Mouse (Mus musculus): ENCODE measurements at regions not wholly inside any gene's neighbourhood (a gene's known extent, or its start where the extent isn't known, plus 50 kb on each side); places are given as distances from the start of the nearest gene placed in this dataset.

DNA sequence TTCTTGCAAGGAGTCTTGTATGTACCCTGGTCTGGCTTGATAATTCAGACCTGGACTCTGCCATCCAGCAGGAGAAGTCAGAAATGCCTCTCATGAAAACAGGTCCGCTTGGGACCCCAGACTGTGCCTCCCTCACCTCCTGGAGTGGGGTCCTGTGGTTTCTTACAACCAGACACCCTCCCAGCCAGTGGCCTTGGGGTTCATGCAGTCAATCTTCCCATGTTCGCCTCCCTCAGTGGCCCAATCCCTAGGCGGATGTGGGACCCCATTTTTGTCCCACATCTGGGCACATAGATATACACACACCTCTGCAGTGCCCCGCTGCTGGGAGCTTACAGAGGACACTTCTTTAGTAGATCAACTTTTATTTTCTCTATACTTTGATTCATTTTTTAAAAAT lies 217.7 kb downstream of the Lrfn2 start:
- no peak for DNase-seq (ENCODE audit: low spot score in 2 of 2)

DNA sequence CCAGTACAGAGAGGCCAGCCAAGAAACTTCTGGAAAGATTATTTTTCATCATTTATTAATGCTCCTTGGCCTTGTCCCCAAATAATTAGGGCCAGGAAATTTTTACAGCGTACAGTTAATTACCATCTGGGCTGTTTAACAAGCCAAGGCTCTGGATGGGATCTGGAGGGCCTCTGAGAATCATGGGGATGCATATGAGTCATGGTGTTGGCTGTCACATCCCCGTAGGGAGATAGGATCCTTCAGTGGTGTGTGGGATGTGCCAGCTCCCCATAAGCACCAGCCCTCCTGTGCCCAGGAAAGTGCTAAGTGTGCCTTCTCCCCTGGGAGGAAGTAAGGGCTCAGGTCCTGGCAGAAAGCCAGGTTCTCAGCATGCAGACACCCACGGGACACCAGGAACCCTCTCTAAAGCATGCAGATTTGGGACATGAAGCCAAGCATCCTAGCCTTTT lies 218.8 kb downstream of the Lrfn2 start:
- no peak for DNase-seq (ENCODE audit: low spot score in 2 of 2)

DNA sequence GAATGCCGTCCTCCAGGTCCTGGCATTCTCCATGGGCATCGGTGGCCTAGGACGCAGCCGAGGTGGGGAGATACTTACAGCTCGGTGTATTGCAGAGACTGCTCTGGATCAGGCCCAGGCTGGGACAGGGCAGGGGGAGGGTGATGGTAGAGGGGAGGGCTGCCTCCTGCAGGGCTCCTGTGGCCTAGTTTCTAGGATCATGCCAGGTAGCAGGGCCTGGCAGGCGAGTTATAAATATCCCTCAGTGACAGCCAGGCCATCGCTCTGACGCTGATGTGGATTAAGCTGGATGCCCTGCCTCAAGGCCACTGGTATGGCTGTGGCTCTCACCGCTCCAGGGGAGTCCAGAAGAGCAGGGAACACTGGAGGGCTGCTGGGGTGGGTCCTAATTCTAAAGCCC lies 221.8 kb downstream of the Lrfn2 start:
- DNase-seq (ENCODE audit: low spot score in 2 of 2): no peak

DNA sequence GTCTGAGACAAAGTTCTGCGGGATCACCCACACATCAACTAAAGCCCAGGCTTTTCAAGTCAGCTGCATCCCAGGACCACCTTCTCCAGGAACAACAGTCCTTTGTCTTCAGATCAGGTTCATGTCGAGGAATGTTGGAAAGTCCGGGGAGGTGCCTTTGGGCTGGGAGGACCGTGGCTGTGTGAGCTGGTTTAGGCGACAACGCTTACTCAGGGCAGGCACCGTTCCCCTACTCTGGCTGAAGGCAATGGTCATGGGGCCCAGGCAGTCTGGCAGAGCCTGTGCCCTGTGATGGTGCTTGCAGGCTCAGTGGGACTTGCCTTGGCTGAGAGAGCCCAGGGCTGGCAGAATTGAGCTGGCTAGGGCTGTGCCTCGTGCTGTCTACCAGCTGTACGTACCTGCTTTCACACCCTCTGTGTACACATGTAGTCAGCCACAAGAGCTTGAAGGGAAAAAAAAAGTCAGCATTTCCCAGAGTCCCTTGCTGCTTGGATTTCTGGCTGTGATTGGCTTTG lies 222.9 kb downstream of the Lrfn2 start:
- DNase-seq (ENCODE audit: low spot score in 2 of 2): no peak

DNA sequence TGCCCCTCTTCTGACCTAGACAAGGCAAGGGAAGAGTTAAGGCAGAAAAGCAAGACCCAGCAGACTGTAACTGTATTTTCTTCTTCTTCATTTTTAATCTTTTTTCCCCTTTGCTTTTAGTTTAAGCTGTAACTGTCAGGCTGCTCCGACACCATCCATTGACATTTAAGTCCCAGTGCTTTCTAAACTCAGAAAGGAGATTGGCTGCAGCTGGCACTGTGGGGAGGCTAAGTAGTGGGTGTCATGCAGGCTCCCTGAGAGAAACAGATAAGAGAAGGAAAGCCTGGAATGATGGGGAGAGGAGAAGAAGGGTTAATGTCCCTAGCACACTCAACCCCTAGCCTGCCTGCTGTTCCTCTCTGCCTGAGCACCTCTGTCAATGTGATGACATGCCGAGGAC lies 225.4 kb downstream of the Lrfn2 start:
- no peak for DNase-seq (ENCODE audit: low spot score in 2 of 2)

DNA sequence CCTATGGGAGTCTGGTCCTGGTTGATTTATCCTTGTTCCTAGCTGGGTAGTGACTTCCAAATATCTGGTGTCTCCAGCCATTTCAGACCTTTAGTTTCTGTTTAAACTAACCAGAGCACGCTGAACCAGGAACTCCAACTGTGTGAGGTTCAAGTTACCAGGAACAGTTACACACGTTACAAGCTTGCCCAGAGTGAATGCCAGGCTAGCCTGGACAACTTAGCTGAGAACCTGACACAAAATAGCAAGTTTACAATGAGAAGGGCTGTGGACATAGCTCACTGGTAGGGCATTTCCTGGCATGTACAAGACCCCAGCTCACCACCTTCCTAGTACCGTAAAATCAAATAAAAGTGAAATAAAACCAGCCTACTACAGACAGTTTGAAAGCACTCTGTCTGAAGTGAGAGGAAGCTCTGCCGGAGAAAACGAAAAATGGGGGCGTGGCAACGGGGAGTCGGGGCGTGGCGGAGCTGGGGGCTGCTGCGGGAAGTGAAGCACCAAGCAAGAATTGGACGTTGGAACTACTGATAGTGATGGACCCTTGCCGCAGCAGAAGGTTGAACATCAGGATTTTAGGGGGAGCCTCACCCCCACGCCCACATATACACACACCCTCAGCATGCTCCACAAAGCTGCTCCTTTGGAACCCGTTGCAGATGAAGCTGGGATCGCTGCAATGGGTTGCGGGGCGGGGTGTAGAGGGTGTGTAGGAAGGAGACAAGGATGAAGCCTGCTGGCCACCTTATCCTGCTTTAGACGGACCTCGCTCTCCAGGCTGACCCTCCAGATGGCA lies 239.3 kb downstream of the Lrfn2 start:
- peak; percentile 13 to 18 for DNase-seq (ENCODE audit: low spot score in 2 of 2)

DNA sequence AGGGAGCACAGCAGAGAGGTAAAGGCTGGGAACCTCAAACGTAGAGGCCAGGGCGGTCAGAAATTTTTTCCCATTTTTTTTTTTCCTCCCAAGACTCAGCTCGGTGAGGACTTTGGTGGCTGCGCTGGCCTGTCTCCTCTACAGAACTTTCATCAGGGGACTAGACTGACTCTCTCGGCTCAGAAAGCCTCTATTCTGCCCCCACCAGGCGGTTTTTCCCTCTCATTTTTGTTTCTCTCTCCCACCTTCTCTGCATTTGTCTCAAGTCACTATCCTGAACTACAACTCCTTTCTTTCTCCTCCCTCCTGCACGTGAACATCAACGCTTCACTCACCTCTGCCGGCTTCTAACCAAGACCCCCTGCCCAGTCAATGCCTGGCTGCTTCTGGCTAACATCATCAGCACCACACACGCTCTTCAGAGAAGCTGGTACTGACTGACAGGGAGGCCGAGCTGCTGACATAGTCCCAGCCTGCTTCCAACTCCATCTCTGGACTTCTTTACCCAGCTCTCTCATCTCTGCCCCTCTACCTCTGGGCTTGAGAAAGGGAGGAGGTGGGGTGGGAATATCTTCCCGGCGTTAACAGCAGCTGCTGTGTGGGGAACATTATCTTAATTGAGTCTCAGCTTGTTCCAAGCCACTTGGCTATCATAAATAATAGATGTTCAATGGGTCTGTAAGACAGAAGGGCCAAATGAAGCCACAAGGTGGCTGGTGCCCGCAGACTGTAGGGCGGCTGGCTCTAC lies 240.0 kb downstream of the Lrfn2 start:
- DNase-seq (ENCODE audit: low spot score in 2 of 2): no peak

DNA sequence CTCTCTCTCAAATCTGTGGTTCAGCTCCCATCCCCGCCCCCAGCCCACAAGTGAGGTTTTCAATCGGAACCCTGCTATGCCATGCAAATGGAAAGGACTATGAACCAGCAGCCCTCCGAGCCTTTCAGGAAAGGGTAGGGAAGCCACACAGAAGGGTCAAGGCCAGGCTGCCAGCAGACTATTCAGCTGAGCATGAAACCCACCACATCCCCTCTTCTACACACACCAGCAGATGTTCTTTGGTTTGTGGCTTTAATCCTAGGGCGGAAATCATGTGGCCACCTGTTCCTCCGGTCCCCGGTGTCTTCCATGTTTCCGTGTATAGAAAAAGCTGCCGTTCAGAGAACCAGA lies 240.6 kb downstream of the Lrfn2 start:
- DNase-seq (ENCODE audit: low spot score in 2 of 2): no peak

DNA sequence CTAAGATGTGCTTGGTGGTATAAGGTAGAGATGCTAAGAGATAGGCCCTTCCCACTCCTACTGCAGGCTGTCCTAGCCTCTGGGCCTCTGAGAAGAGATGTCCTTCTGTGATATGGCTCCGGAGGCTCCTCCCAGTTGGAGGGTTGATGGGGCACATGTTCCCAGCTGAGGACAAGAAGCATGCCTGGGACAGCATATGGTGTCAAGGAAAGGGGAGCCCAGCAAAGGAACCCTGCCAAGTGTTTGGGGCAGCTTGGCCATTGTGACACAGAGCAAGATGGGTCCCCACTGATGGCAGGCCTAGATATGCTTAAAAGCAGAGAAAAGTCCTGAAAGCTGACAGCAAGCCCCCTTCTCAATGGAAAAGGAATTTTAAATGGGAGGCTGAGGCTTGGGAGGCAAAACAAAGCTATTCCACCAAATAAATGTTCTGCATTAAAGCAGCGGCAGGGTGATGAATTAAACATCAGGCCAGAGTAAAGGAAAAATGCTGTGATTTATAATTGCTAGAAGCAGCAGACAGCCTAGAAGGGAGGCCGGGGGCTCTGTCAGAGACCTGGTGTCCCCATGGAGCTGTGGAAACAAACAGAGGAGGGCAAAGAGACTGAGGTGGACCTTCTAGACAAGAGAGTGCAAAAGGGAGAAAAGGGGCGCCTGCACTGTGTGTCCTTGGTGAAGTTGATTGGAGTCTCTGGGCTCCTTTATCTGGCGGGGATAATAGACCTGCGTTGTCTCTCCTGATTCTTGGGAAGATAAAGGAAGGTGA lies 246.0 kb downstream of the Lrfn2 start:
- no peak for DNase-seq (ENCODE audit: low spot score in 2 of 2)

DNA sequence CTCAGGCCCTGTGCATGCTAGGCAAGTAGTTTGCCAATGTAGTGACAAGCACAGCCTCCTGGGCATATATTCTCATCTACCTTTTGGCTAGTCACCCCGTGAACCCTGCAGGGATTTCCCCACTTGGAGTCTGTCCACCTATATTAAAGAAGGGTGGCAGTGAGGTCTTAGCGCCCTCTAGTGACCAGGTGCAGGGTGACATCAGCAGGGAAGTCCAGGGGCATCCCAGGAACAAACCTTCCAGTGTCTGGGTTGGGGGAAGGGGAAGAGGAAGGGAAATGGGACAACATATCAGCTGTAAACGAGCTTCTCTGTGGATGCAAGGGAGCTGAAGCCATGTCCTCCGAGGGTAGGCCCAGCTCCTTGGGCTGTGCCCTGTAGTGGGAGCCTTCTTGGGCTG lies 245.7 kb upstream of the Mocs1 start:
- DNase-seq (ENCODE audit: low spot score in 2 of 2): peak in 1 of 2 experiments; percentile 15

DNA sequence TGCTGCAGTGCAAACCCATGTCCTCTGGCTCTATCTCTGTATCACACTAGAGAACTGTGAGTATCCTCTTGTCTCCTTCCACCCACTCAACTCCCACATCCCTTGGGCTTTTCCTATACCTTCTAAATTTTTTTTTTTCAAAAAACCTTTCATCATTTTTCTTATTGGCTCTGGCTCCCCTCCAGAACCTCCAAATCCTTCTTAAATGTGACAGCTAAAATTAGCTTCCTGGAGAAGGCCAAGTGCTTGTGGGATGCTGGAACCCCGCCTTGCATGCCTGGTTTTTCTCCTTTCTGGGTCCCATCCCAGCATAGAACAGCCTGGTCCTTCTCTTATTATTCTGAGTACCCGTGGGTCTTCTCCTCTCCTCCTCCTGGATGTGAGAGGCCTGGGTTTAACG lies 244.2 kb upstream of the Mocs1 start:
- no peak for DNase-seq (ENCODE audit: low spot score in 2 of 2)

DNA sequence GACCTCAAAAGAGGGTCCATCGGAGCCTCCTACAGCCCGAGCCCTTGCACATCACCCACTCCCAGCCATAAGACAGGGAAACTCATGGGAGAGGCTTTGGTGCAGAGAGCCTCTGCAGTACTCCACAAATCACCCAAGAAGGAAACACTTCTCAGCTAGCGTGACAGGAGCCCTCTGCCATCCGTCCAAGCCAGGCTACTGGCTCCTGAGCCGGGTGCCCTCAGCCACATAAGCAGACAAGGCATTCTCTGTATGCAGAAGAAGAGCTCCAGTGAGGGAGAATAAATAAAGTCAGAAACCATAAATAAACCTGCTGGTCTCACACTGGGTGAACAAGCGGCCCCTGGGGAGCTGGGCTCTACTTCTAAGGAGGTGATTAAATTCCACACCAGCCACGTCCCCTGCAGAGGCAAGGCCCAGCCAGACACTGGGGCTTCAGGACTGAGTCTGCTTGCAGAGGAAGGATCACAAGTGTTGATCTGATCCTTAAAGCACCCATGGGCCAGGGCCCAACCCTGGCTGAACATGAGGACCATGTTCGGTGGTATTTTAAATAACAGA lies 243.0 kb upstream of the Mocs1 start:
- DNase-seq (ENCODE audit: low spot score in 2 of 2): no peak

DNA sequence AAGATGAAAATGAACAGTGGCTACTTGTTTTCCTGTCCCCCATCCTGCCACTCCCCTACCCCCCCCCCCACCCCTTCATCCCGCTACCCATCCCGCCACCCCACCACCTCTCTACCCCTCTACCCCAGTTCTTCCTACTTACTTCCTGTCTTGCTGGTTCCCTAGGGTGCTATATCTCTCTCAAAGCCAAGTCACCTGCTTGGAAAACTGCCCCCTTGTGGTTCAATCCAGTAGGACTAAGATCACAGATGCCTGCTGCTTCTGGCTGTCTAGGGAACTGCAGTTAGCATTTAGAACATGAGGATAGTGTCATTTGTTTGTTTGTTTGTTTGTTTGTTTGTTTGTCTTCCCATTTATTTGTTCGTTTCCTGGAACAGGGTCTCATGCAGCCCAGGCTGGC lies 238.4 kb upstream of the Mocs1 start:
- no peak for DNase-seq (ENCODE audit: low spot score in 2 of 2)

DNA sequence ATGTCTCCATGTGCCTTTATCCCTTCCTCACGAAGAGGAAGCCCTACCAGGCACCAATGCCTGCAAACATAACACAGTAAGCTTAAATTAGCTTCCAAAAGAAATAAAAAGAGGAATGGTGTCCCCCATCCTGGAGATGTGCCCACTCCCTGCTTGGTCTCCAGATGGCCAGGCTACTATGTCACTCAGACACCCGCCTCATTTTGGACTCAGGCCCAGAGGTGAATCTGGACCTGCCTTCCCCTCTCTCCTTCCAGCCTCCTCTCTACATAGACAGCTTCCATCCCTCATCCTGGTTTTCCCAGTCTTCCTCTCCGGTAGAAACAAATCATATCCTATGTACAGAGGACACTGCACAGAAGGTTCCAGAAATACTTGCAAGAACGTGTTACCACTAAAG lies 237.8 kb upstream of the Mocs1 start:
- no peak for DNase-seq (ENCODE audit: low spot score in 2 of 2)

DNA sequence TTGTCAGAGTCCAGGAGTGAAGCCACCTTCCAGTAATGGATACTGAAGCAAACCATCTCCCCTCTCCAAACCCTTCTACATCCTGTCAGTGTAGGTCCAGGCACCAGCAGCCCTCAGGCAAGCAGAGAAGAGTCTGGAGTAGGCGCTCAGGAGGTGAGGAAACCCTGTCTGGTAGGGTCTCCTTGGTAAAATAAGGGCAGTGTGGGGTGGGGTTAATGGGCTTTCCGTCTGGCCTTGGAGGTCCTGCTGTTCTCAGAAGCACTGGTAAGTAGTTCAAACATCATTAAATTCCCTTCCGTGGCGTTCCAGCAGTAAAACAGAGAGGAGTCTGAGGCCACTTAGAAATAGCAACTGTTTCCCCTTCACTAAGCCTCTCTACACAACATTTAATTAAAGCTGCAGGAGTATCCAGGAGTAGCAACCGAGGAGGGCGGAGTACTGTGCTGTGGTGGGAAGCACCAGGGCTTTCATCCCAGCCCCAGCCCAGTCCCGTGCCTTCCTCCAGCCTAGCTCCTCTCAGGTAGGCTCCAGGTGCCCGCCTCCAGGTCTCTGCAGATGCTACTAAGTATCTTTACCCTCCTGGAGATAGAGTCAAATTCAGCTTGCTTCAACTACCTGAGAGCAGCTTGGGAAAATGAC lies 232.0 kb upstream of the Mocs1 start:
- DNase-seq (ENCODE audit: low spot score in 2 of 2): no peak

DNA sequence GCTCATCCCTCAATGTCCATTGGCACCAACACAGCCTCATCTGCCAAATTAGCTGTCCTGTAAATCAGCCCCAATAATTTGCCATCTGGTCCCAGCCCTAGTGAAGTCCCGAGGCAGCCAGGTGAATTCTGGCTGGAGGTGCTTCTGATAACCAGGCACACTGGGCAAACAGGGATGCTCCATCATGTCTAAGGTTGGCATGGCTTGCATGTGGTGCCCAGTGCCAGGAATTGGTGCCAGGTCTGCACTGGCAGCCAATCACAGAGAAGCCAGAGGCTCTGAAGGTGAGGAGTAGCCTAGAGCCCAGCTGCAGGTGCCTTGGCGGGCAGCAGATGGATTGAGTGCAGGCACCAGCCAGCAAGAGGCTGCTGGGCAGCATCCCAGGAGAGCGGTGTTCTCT lies 226.7 kb upstream of the Mocs1 start:
- DNase-seq (ENCODE audit: low spot score in 2 of 2): no peak

DNA sequence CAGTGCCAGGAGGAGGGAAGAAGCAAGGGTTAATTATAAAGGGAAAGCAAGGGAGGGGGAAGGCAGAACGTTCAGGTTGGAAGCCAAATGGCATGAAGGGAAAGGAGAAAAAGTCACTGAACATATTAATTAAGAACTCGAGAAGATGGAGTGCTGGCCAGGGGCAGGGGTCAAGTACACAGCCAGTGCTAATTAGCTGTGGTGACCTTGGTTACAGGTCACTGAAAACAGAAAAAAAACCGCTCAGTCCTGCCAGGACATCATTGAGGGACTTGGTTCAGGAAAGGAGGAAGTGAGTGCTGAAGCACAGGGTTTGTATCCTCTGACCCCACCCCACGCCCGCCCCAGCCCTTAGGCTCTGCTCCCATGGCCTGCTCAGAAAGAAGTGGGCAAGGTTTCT lies 223.1 kb upstream of the Mocs1 start:
- no peak for DNase-seq (ENCODE audit: low spot score in 2 of 2)

DNA sequence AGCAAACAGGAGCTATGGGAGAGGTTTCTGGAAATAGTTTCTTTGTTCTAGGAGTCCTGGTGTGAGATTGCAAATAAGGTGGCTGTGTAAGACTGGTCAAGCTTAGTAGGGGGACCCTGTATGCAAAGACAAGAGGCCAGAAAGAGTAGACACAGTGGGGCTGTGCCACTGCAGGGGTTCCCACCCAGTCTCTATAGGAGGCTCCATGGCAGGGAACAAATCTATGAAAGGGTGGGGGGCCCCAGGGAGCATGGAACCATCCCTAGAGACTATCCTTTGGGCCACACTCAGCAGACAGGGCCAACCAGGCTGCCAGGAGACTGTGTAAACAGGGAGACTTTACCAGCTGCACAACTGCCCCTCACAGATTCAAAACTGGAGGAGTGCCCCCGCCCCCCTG lies 222.6 kb upstream of the Mocs1 start:
- DNase-seq (ENCODE audit: low spot score in 2 of 2): no peak

DNA sequence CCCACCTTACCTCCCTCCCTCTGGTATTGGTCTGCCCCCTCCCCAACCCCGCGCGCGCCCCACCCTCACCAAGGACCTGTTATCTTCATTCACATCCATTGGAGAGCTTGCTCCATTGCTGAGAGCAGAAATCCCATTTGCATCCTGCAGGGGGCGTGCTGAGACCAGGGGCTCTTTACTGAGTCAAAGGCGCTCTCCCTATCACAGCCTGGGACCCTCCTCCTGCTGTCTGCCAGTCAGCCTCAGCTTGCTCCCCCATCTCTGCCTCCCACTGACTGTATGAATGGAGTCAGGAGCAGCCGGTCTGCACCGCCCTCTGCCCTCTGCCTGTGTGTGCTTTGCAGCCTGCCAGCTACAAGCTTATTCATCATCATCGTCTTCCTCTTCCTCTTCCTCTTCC lies 221.5 kb upstream of the Mocs1 start:
- no peak for DNase-seq (ENCODE audit: low spot score in 2 of 2)

DNA sequence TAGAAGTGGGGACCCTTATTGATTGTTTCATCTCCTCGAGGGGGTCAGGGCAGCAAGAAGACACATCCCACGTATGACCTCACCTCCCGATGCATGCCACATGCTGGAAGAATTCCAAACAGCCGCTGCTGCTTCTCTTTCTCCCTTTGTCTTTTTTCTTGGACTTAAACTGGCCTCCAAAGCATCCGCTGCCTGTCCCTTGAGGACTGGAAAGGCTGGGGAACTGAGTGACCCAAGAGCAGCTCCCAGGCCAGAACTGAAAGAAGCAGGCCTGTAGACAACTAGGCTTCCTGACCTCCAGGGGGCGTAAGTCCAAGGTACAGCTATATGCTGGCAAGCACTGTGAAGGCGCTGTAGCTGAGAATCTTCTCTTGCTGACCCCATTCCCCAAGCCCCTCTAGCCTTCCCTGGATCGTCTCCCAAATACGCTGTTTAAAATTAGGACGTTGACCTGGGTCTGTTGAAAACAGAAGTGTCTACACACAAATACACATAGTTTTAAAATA lies 219.8 kb upstream of the Mocs1 start:
- no peak for DNase-seq (ENCODE audit: low spot score in 2 of 2)

DNA sequence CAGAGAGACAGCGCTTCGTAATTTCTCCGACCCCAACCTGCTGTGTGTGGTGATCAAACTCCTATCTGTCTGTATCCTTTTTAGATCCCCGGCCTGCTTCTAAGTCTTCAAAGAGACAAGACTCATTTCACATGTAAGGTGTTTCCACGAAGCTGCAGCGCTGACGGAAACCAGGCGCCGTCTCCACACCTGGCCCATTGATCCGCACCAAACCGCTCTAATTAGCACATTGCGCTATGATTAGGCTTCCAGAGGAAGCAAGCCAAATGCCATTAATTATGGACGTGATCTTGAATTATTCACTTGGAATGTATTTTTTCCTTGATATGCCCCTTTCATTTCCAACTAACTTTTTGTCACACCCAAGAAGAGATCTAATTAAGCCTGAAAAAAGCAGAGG lies 215.2 kb upstream of the Mocs1 start:
- no peak for DNase-seq (ENCODE audit: low spot score in 2 of 2)

Measured in natural killer cell, adult 2 months (primary cell).